ENCODE assay signal across 20 mouse cellular contexts in genomic region chr2:31182786-31183330, GRCm38 (mm10). TPM values are rescaled to one million over a fixed set of nuclear protein-coding genes. Genes with fewer than 3 reads are reported as not detected.
DNase-seq lines count a peak whose midpoint lies in the region; ATAC-seq and TF ChIP-seq lines count a peak whose summit lies in the region.
"Had no signal": no experiment of that assay in that cellular context is flagged by ENCODE, and none has a peak within 500 bp of the region (broad histone marks: within the 10 kb centered on the region; RNA-seq: fewer than 3 reads in every experiment).

No protein-coding gene starts in this region.

- H3K4me2 ChIP-seq in intestine, embryonic 15.5 days (replicated peaks) = no peak overlapping the region
- no peak overlapping the region for H3K4me2 ChIP-seq in intestine, postnatal 0 days (replicated peaks; ENCODE audit: low read depth)
- H3K4me2 ChIP-seq in liver, embryonic 12.5 days = no peak overlapping the region
- H3K4me2 ChIP-seq: embryonic facial prominence, embryonic 12.5 days; forebrain, embryonic 13.5 days; forebrain, embryonic 15.5 days had no signal

- no peak overlapping the region for H3K4me3 ChIP-seq in intestine, embryonic 15.5 days (replicated peaks)
- H3K4me3 ChIP-seq in intestine, postnatal 0 days (ENCODE audit: low read depth, low read length) = no peak overlapping the region
- H3K4me3 ChIP-seq in liver, embryonic 12.5 days = no peak overlapping the region
- H3K4me3 ChIP-seq: embryonic facial prominence, embryonic 10.5 days; embryonic facial prominence, embryonic 12.5 days; forebrain, embryonic 13.5 days; forebrain, embryonic 15.5 days had no signal

- H3K9ac ChIP-seq in intestine, embryonic 15.5 days = no peak overlapping the region
- H3K9ac ChIP-seq in intestine, postnatal 0 days (ENCODE audit: low read depth, low read length) = no peak overlapping the region
- H3K9ac ChIP-seq in liver, embryonic 12.5 days = no peak overlapping the region
- H3K9ac ChIP-seq: embryonic facial prominence, embryonic 12.5 days; forebrain, embryonic 13.5 days; forebrain, embryonic 15.5 days; forebrain, postnatal 0 days had no signal

- peaks cover 47% of the 10 kb centered on the region for H3K36me3 ChIP-seq in intestine, embryonic 15.5 days
- peaks cover 83% of the 10 kb centered on the region for H3K36me3 ChIP-seq in intestine, postnatal 0 days (ENCODE audit: control insufficient read depth, insufficient read depth)
- peaks cover 94% of the 10 kb centered on the region for H3K36me3 ChIP-seq in liver, embryonic 12.5 days

- H3K27ac ChIP-seq in intestine, embryonic 15.5 days = no peak overlapping the region
- peak overlapping the region; percentile 41; the same call in 1 of the 2 replicates for H3K27ac ChIP-seq in intestine, postnatal 0 days (ENCODE audit: low read depth, low read length)
- no peak overlapping the region for H3K27ac ChIP-seq in liver, embryonic 12.5 days
- H3K27ac ChIP-seq: embryonic facial prominence, embryonic 10.5 days; embryonic facial prominence, embryonic 12.5 days; forebrain, embryonic 13.5 days; forebrain, embryonic 15.5 days had no signal

- WGBS in intestine, embryonic 15.5 days = 75% methylated on average over 6 of the region's 6 CpGs
- WGBS in intestine, postnatal 0 days = 60% methylated on average over 6 of the region's 6 CpGs
- WGBS in liver, embryonic 12.5 days (ENCODE audit: insufficient replicate concordance) = 65% methylated on average over 6 of the region's 6 CpGs

- H3K27me3 ChIP-seq in intestine, embryonic 15.5 days (replicated peaks) = no peaks in the 10 kb centered on the region
- no peaks in the 10 kb centered on the region for H3K27me3 ChIP-seq in intestine, postnatal 0 days (replicated peaks; ENCODE audit: control insufficient read depth, insufficient read depth, low read length)
- H3K27me3 ChIP-seq in liver, embryonic 12.5 days (replicated peaks) = no peaks in the 10 kb centered on the region
- H3K27me3 ChIP-seq: embryonic facial prominence, embryonic 12.5 days; forebrain, embryonic 13.5 days; forebrain, embryonic 15.5 days; Patski had no signal

- no peaks in the 10 kb centered on the region for H3K9me3 ChIP-seq in intestine, embryonic 15.5 days
- no peaks in the 10 kb centered on the region for H3K9me3 ChIP-seq in intestine, postnatal 0 days (ENCODE audit: control insufficient read depth)
- no peaks in the 10 kb centered on the region for H3K9me3 ChIP-seq in liver, embryonic 12.5 days (replicated peaks)
- H3K9me3 ChIP-seq: embryonic facial prominence, embryonic 10.5 days; embryonic facial prominence, embryonic 12.5 days; forebrain, embryonic 13.5 days; forebrain, embryonic 15.5 days had no signal

- DNase-seq in kidney, postnatal 10 days = no peak
- DNase-seq in kidney, postnatal 14 days = no peak
- DNase-seq: adrenal gland, adult 8-10 months; adrenal gland, postnatal 14 days; adrenal gland, postnatal 36 days; cerebellum, adult 11-12 months; cerebellum, adult 2 months; cerebellum, adult 9-10 months; cerebellum, postnatal 10 days; cerebellum, postnatal 25 days; forebrain, postnatal 0 days had no signal

- ATAC-seq in intestine, embryonic 15.5 days = peak; percentile 78
- peak; percentile 63 for ATAC-seq in intestine, postnatal 0 days
- ATAC-seq in liver, embryonic 12.5 days = no peak
- ATAC-seq: activated CD4-positive, CD25-positive, alpha-beta regulatory T cell, adult 4 months; forebrain, embryonic 13.5 days; forebrain, embryonic 15.5 days; forebrain, postnatal 0 days; Patski had no signal

- H3K4me1 ChIP-seq in intestine, embryonic 15.5 days (replicated peaks) = no peaks in the 10 kb centered on the region; the same call in 1 of the 2 replicates
- H3K4me1 ChIP-seq in intestine, postnatal 0 days (replicated peaks; ENCODE audit: control insufficient read depth, insufficient read depth, low read length) = no peaks in the 10 kb centered on the region
- peaks cover 11% of the 10 kb centered on the region for H3K4me1 ChIP-seq in liver, embryonic 12.5 days
- H3K4me1 ChIP-seq: embryonic facial prominence, embryonic 12.5 days; forebrain, embryonic 13.5 days; forebrain, embryonic 15.5 days had no signal

- TF ChIP-seq CTCF in intestine, postnatal 0 days (IDR thresholded peaks at IDR 0.05; ENCODE audit: low read depth) = no peak

RNA-seq across cellular contexts. Expression of gene Gpr107, which starts 30.7 kb away (rescaled TPM):
- polyA plus RNA-seq in intestine, embryonic 15.5 days (2015; fragmentation: Nextera tagmentation; extraction: Ambion mirVana) = 30.0 and 31.1 TPM in 2 replicates
- polyA plus RNA-seq in intestine, postnatal 0 days (2015; fragmentation: Nextera tagmentation; extraction: Ambion mirVana) = 46.8 and 48.3 TPM in 2 replicates
- polyA plus RNA-seq in liver, embryonic 12.5 days (2016; fragmentation: Nextera tagmentation; extraction: Ambion mirVana) = 18.8 and 19.3 TPM in 2 replicates

RNA-seq across cellular contexts. Expression of gene Fnbp1, which starts 41.0 kb away (rescaled TPM):
- 22.7 and 27.3 TPM in 2 replicates for polyA plus RNA-seq in intestine, embryonic 15.5 days (2015; fragmentation: Nextera tagmentation; extraction: Ambion mirVana)
- 10.4 and 11.8 TPM in 2 replicates for polyA plus RNA-seq in intestine, postnatal 0 days (2015; fragmentation: Nextera tagmentation; extraction: Ambion mirVana)
- 11.1 and 11.4 TPM in 2 replicates for polyA plus RNA-seq in liver, embryonic 12.5 days (2016; fragmentation: Nextera tagmentation; extraction: Ambion mirVana)
